In the genomic region with DNA sequence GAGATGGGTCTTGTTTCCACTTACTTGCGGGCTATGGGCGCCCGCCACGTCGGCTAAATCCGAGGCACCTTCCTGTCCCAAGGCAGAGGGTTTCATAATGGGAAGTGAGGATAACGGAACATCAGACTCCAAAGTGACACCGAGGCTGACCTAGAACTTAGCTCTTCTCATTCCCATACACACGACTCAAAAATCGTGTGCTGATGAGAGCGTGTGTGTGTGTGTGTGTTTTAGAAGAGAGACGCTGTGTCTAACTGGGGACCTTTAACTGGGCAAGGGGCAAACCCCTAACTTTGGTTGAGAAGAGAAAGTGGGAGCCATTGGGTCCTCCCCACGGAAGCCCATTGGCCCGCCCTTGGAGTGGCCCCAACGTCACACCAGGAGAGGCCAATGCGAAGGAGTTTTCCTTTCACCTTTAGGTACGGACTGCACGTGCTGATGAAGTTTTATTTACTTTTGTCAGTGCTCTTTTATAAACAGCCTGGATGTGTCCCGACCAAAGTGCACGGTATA, we compare ENCODE assay signal across 8 mouse cellular contexts. TPM values are rescaled to one million over a fixed set of nuclear protein-coding genes. Genes with fewer than 3 reads are reported as not detected.
DNase-seq lines count a peak whose midpoint lies in the region; ATAC-seq lines count a peak whose summit lies in the region.

No protein-coding gene starts in this region.

- no peaks in the 10 kb centered on the region for H3K27me3 ChIP-seq in intestine, embryonic 14.5 days (replicated peaks; ENCODE audit: control insufficient read depth, insufficient read depth, low read length)
- H3K27me3 ChIP-seq in limb, embryonic 13.5 days, result no peaks in the 10 kb centered on the region
- no peaks in the 10 kb centered on the region for H3K27me3 ChIP-seq in midbrain, embryonic 14.5 days (ENCODE audit: control insufficient read depth, insufficient read depth, low read length)

- peak; percentile 67 for ATAC-seq in intestine, embryonic 14.5 days (replicated peaks; ENCODE audit: low FRiP score, low TSS enrichment, low read depth)
- peak; percentile 19; the same call in 1 of the 2 replicates for ATAC-seq in limb, embryonic 13.5 days (ENCODE audit: low FRiP score, low read depth)
- ATAC-seq in midbrain, embryonic 14.5 days (ENCODE audit: low FRiP score, low TSS enrichment), result no peak

- DNase-seq in layer of hippocampus, adult 11-12 months (ENCODE audit: low spot score), result peak; percentile 39
- no peak for DNase-seq in layer of hippocampus, adult 9-10 months (ENCODE audit: low spot score)
- peak; percentile 39 to 50 for DNase-seq in cerebellum, postnatal 36 days
- peak; percentile 47 for DNase-seq in gastrocnemius, postnatal 25 days
- DNase-seq in intestine, embryonic 14.5 days (ENCODE audit: low spot score), result peak; percentile 79
- DNase-seq in midbrain, embryonic 14.5 days, result peak; percentile 60
- peak; percentile 45 to 78 for DNase-seq in spleen, postnatal 10 days (ENCODE audit: low spot score in 2 of 2)

- peak overlapping the region; percentile 87 for H3K27ac ChIP-seq in intestine, embryonic 14.5 days (ENCODE audit: low read depth)
- H3K27ac ChIP-seq in limb, embryonic 13.5 days, result peak overlapping the region; percentile 55
- no peak overlapping the region for H3K27ac ChIP-seq in midbrain, embryonic 14.5 days (replicated peaks; ENCODE audit: low read depth, low read length)

- peak overlapping the region; percentile 91 for H3K9ac ChIP-seq in intestine, embryonic 14.5 days (ENCODE audit: low read length)
- peak overlapping the region; percentile 95 for H3K9ac ChIP-seq in limb, embryonic 13.5 days
- H3K9ac ChIP-seq in midbrain, embryonic 14.5 days (replicated peaks; ENCODE audit: low read length), result peak overlapping the region; percentile 93

- peaks cover 7% of the 10 kb centered on the region; the same call in 1 of the 2 replicates for H3K4me1 ChIP-seq in intestine, embryonic 14.5 days (replicated peaks; ENCODE audit: control insufficient read depth, insufficient read depth, low read length)
- H3K4me1 ChIP-seq in limb, embryonic 13.5 days, result peaks cover 10% of the 10 kb centered on the region
- H3K4me1 ChIP-seq in midbrain, embryonic 14.5 days (ENCODE audit: control insufficient read depth, insufficient read depth, low read length), result peaks cover 10% of the 10 kb centered on the region

- H3K4me2 ChIP-seq in intestine, embryonic 14.5 days (ENCODE audit: low read length), result peak overlapping the region; percentile 77
- peak overlapping the region; percentile 80 for H3K4me2 ChIP-seq in limb, embryonic 13.5 days (replicated peaks)
- H3K4me2 ChIP-seq in midbrain, embryonic 14.5 days (ENCODE audit: low read length), result peak overlapping the region; percentile 85

- peaks cover 16% of the 10 kb centered on the region for H3K36me3 ChIP-seq in intestine, embryonic 14.5 days (ENCODE audit: control insufficient read depth, insufficient read depth, low read length)
- H3K36me3 ChIP-seq in limb, embryonic 13.5 days, result peaks cover 12% of the 10 kb centered on the region
- H3K36me3 ChIP-seq in midbrain, embryonic 14.5 days (ENCODE audit: control insufficient read depth, insufficient read depth, low read length), result peaks cover 13% of the 10 kb centered on the region

- under 1% methylated on average over 20 of the region's 20 CpGs for WGBS in intestine, embryonic 14.5 days
- WGBS in limb, embryonic 13.5 days, result 1% methylated on average over 20 of the region's 20 CpGs
- WGBS in midbrain, embryonic 14.5 days, result 2% methylated on average over 20 of the region's 20 CpGs

- H3K4me3 ChIP-seq in intestine, embryonic 14.5 days (ENCODE audit: low read depth, low read length), result peak overlapping the region; percentile 93
- H3K4me3 ChIP-seq in limb, embryonic 13.5 days, result peak overlapping the region; percentile 96
- H3K4me3 ChIP-seq in midbrain, embryonic 14.5 days (replicated peaks; ENCODE audit: low read depth, low read length), result peak overlapping the region; percentile 93

- H3K9me3 ChIP-seq in intestine, embryonic 14.5 days (ENCODE audit: control insufficient read depth, low read length), result no peaks in the 10 kb centered on the region
- no peaks in the 10 kb centered on the region for H3K9me3 ChIP-seq in limb, embryonic 13.5 days
- H3K9me3 ChIP-seq in midbrain, embryonic 14.5 days (ENCODE audit: control insufficient read depth, low read length), result no peaks in the 10 kb centered on the region

RNA-seq across cellular contexts. Expression of a gene that starts 0.7 kb away (rescaled TPM):
- 1 to 10 TPM; 1.7 to 2.0 TPM for total RNA-seq in gastrocnemius, postnatal 25 days (2021)
- 5.5 and 6.0 TPM in 2 replicates for polyA plus RNA-seq in intestine, embryonic 14.5 days (2014; fragmentation: Nextera tagmentation; extraction: Ambion mirVana)
- 5.5 and 7.6 TPM in 2 replicates for polyA plus RNA-seq in limb, embryonic 13.5 days (2015; fragmentation: Nextera tagmentation; extraction: Ambion mirVana)
- 7.1 and 9.1 TPM in 2 replicates for polyA plus RNA-seq in midbrain, embryonic 14.5 days (2014; fragmentation: Nextera tagmentation; extraction: Ambion mirVana)

RNA-seq across cellular contexts. Expression of a gene that starts 0.8 kb away (rescaled TPM):
- 10 to 100 TPM; 29.1 to 37.1 TPM for total RNA-seq in gastrocnemius, postnatal 25 days (2021)
- 43.3 and 50.1 TPM in 2 replicates for polyA plus RNA-seq in intestine, embryonic 14.5 days (2014; fragmentation: Nextera tagmentation; extraction: Ambion mirVana)
- 52.1 and 56.6 TPM in 2 replicates for polyA plus RNA-seq in limb, embryonic 13.5 days (2015; fragmentation: Nextera tagmentation; extraction: Ambion mirVana)
- 50.7 and 53.8 TPM in 2 replicates for polyA plus RNA-seq in midbrain, embryonic 14.5 days (2014; fragmentation: Nextera tagmentation; extraction: Ambion mirVana)

RNA-seq across cellular contexts. Expression of a gene that starts 4.5 kb away (rescaled TPM):
- total RNA-seq in gastrocnemius, postnatal 25 days (2021), result 1 to 10 TPM; 5.9 to 6.1 TPM
- polyA plus RNA-seq in intestine, embryonic 14.5 days (2014; fragmentation: Nextera tagmentation; extraction: Ambion mirVana), result 40.6 and 41.4 TPM in 2 replicates
- 39.6 and 40.8 TPM in 2 replicates for polyA plus RNA-seq in limb, embryonic 13.5 days (2015; fragmentation: Nextera tagmentation; extraction: Ambion mirVana)
- 27.2 and 32.9 TPM in 2 replicates for polyA plus RNA-seq in midbrain, embryonic 14.5 days (2014; fragmentation: Nextera tagmentation; extraction: Ambion mirVana)

RNA-seq across cellular contexts. Expression of a gene that starts 58.3 kb away (rescaled TPM):
- not detected for total RNA-seq in gastrocnemius, postnatal 25 days (2021)
- polyA plus RNA-seq in intestine, embryonic 14.5 days (2014; fragmentation: Nextera tagmentation; extraction: Ambion mirVana), result 0.31 and 0.46 TPM in 2 replicates
- 0.31 TPM in 1 of 2 replicates, not detected in the other for polyA plus RNA-seq in limb, embryonic 13.5 days (2015; fragmentation: Nextera tagmentation; extraction: Ambion mirVana)
- polyA plus RNA-seq in midbrain, embryonic 14.5 days (2014; fragmentation: Nextera tagmentation; extraction: Ambion mirVana), result 0.31 TPM in 1 of 2 replicates, not detected in the other
